Mouse (Mus musculus) limb, embryonic 13.5 days (tissue): Measurements from ENCODE around the gene Esam. TPM values are rescaled to one million over a fixed set of nuclear protein-coding genes. Genes with fewer than 3 reads are reported as not detected.

Source experiments
- ATAC-seq: fragments of 200-750 bp; cut with Nextera tagmentation; 2 replicates; pipeline ENCODE4 v1.8.0; 2017; ENCODE audit warnings: low read depth, moderate number of reproducible peaks, moderate TSS enrichment; ENCODE audit not compliant: low FRiP score
- H3K27ac ChIP-seq: fragments of 300-500 bp; sonication (generic); 2 replicates; pipeline ENCODE4 v1.5.1; 2015; ENCODE audit warnings: inconsistent platforms, mild to moderate bottlenecking, moderate library complexity
- H3K27me3 ChIP-seq: fragments of 300-500 bp; sonication (generic); 2 replicates; pipeline ENCODE4 v1.6.1; 2015; ENCODE audit warnings: mild to moderate bottlenecking, inconsistent platforms
- H3K36me3 ChIP-seq: fragments of 300-500 bp; sonication (generic); 2 replicates; pipeline ENCODE4 v1.6.1; 2015; ENCODE audit warnings: inconsistent platforms, mild to moderate bottlenecking, moderate library complexity
- H3K4me1 ChIP-seq: fragments of 300-500 bp; sonication (generic); 2 replicates; pipeline ENCODE4 v1.6.1; 2015; ENCODE audit warnings: inconsistent platforms
- H3K4me2 ChIP-seq: fragments of 300-500 bp; sonication (generic); replicated peaks from 2 replicates; pipeline ENCODE4 v1.6.1; 2015; ENCODE audit warnings: inconsistent platforms, mild to moderate bottlenecking, moderate library complexity
- H3K4me3 ChIP-seq: fragments of 300-500 bp; sonication (generic); 2 replicates; pipeline ENCODE4 v1.5.1; 2015; ENCODE audit warnings: moderate library complexity, mild to moderate bottlenecking, inconsistent platforms
- H3K9ac ChIP-seq: fragments of 300-500 bp; sonication (generic); 2 replicates; pipeline ENCODE4 v1.6.1; 2015; ENCODE audit warnings: mild to moderate bottlenecking, inconsistent platforms
- H3K9me3 ChIP-seq: fragments of 300-500 bp; sonication (generic); 2 replicates; pipeline ENCODE4 v1.6.1; 2016; ENCODE audit warnings: inconsistent platforms
- WGBS: fragments of 180-500 bp; shearing (Covaris S2); methylation state at CpG from one replicate; pipeline ENCODE4 v1.1.7; 2015; 5-methylcytosine and 5-hydroxymethylcytosine counted together
- polyA plus RNA-seq: library from polyadenylated mRNA; unstranded; fragments of >200 nt; fragmentation: Nextera tagmentation; extraction: Ambion mirVana; gene quantifications from 2 replicates; pipeline ENCODE4 v1.2.1, GENCODE M21; 2015

Esam gene
- polyA plus RNA-seq, 1 experiment from 2014 or later, result 39.3 TPM

DNA sequence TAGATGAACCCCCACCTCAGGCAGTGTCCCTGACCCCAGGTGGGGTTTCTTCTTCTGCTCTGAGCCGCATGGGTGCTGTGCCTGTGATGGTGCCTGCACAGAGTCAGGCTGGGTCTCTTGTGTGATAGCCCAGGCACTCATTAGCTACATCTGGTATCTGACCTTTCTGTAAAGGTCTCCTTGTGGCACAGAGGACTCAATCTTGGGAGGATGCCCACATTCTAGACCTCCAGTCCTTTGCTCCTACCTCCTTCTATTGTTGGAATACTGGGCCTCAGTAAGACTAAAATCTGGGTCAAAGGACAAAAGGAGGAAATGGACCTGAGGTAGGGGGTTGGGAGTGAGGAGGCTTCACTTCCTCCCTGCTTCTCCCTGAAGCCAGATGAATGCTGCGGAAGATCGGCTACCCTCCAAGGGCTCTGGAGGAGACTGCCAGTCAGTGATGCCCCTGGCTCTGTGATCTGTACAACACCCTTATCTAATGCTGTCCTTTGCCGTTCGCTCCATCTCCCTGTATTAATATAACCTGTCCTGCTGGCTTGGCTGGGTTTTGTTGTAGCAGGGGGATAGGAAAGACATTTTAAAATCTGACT is 9.9 kb downstream of the Esam start:
- H3K9me3 ChIP-seq, result no peaks in the 10 kb centered on the region
- H3K27ac ChIP-seq, result no peak overlapping the region
- peaks cover 17% of the 10 kb centered on the region for H3K4me1 ChIP-seq
- H3K4me2 ChIP-seq, result no peak overlapping the region
- 76% methylated on average over 5 of the region's 5 CpGs for WGBS
- no peak overlapping the region for H3K4me3 ChIP-seq
- H3K9ac ChIP-seq, result no peak overlapping the region
- no peak; the same call in 1 of the 2 replicates for ATAC-seq
- H3K27me3 ChIP-seq, result peaks cover 74% of the 10 kb centered on the region
- no peaks in the 10 kb centered on the region for H3K36me3 ChIP-seq

DNA sequence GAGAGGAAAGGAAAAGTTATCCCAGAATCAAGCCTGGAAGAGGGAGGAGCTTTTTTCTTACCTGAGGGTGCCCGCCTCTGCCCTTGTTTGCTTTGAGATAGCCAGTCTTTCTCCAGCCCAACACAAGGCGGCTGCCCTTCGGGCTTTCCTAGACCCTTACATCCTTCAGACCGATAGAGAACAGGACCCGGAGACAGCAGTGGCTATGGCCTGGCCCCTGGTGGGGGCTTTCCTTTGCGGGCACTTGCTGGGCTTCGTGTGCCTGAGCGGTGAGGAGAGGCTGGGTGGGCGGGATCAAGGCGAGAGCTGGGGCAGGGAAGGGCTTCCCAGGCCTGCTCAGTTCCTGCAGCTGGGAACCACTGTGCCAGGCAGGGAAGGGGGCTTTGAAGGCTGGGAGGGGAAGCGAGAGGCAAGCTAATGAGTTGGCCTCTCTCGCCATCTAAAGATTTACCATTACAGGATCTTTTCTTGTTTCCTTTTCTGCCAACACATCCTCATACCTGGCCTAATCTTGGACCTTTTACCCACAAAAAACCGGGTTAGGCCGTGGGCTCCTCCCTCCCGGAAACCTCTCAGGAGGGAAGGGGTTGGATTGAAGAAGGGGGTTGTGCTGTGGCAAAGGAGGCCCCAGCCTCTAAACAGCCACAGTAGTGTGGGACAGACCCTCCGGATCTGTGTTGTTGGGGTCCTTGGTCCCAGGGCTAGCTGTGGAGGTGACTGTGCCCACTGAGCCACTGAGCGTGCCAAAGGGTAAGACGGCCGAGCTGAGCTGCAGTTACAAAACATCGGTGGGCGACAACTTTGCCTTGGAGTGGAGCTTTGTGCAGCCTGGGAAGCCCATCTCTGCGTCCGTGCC is 11.5 kb downstream of the Esam start, which contains the start of gene Vsig2:
Gene Vsig2, plus strand, starts transcription at position 86 of the 856 bp plus-strand sequence.
- Histone ChIP-seq H3K36me3 (no peaks in the 10 kb centered on the region), H3K9ac (no peak within 1 kb of the TSS), H3K27ac (no peak within 1 kb of the TSS), H3K4me3 (no peak within 1 kb of the TSS), H3K4me1 (peaks cover 22% of the 10 kb centered on the region), H3K27me3 (peaks cover 72% of the 10 kb centered on the region), H3K4me2 (no peak within 1 kb of the TSS), H3K9me3 (no peaks in the 10 kb centered on the region)
- WGBS, result 45% methylated on average over 23 of the region's 23 CpGs
- no peak for ATAC-seq

DNA sequence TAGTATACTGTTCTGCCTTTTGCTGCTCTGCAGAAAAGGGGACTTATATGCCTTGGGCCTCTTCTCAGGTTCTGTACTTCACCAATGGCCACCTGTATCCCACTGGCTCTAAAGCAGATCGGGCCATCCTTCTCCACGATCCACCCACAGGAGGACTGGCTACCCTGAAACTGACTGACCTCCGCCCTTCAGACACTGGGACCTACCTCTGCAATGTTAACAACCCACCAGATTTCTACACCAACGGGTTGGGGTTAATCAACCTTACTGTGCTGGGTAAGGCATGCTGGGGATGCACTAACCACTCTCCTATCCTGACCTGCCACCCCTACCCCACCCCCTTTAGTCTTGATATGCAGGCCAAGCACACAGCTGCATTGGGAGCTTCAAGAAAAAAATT is 12.3 kb downstream of the Esam start:
- H3K4me1 ChIP-seq, result peaks cover 30% of the 10 kb centered on the region
- no peak for ATAC-seq
- H3K36me3 ChIP-seq, result no peaks in the 10 kb centered on the region
- H3K27me3 ChIP-seq, result peaks cover 74% of the 10 kb centered on the region
- H3K9me3 ChIP-seq, result no peaks in the 10 kb centered on the region
- no peak overlapping the region for H3K27ac ChIP-seq
- no peak overlapping the region for H3K4me3 ChIP-seq
- H3K9ac ChIP-seq, result no peak overlapping the region
- H3K4me2 ChIP-seq, result no peak overlapping the region
- 90% methylated on average over 4 of the region's 4 CpGs for WGBS

DNA sequence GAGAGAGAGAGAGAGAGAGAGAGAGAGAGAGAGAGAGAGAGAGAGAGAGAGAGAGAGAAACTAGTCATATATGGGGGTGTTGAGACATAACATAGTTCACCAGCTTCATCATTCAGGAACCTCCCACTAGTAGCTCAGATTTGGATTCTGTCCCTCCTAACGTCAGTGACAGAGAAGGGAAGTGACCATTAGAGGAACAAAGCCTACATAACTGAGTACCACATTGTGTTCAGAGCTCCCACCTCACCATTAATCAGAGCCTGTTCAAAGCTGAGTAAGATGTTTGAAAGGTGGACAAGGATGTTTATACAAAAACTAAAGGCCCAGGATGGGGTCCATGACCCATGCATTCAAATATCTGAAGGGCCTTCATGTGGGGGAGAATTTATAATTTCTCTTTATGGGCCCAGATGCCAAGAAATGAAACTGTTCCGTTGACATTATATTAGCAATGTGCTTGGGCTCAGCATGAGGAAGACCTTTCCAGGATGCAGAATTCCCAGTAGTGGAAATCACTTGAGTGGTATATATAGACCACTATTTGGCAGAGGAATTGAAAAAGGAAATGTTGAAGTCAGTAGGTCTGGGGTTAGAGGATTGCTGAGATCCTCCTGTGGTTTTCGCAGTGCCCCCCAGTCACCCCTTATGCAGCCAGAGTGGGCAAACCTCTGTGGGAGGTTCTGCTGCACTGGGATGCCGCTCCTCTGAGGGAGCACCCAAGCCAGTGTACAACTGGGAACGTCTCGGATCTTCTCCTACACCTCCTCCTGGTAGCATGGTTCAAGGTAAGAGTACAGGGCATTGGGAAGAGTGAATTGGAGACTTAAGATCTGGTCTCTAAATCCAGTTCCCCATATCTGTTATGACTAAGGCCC is 13.1 kb downstream of the Esam start:
- Histone ChIP-seq H3K4me3 (no peak overlapping the region), H3K27ac (no peak overlapping the region), H3K9me3 (no peaks in the 10 kb centered on the region), H3K36me3 (no peaks in the 10 kb centered on the region), H3K27me3 (peaks cover 78% of the 10 kb centered on the region), H3K4me1 (peaks cover 37% of the 10 kb centered on the region), H3K9ac (no peak overlapping the region), H3K4me2 (no peak overlapping the region)
- WGBS, result 84% methylated on average over 6 of the region's 6 CpGs
- ATAC-seq, result no peak

DNA sequence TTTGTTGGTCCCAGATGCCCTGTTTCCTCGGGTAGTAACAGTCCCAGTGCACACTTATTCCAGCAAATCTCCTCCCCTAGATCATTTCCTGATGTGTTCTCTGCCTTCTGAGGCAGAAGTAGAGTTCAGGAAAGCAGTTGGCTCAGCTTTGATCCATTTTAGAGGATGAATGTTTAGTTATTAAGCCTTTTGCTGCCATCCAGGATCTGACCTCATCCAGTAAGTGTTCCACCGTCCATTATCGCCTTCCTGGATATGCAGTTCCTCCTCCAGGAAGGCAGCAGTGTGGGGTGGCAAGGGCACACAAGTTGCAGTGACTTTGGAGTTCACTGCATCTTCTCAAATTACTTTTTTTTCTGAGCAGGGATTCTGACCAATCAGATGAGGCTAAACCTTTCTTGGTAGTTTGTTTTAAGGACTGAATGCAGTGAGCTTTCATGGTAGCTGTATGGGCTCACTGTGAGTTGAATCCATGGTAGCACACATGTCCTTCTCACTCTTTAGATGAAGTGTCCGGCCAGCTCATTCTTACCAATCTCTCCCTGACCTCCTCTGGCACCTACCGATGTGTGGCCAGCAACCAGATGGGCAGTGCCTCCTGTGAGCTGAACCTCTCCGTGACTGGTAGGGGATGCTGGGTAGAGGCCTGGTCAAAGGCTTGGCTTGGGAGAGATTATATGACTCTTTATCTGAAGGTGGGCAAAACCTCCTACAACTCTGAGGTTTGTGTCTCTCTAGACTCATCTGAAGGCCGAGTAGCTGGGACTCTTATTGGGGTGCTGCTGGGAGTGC is 14.2 kb downstream of the Esam start:
- no peak; the same call in 1 of the 2 replicates for ATAC-seq
- no peak overlapping the region for H3K27ac ChIP-seq
- peaks cover 79% of the 10 kb centered on the region for H3K27me3 ChIP-seq
- H3K4me3 ChIP-seq, result no peak overlapping the region
- WGBS, result 57% methylated on average over 7 of the region's 7 CpGs
- peaks cover 37% of the 10 kb centered on the region for H3K4me1 ChIP-seq
- no peaks in the 10 kb centered on the region for H3K9me3 ChIP-seq
- no peak overlapping the region for H3K9ac ChIP-seq
- no peak overlapping the region for H3K4me2 ChIP-seq
- H3K36me3 ChIP-seq, result no peaks in the 10 kb centered on the region

DNA sequence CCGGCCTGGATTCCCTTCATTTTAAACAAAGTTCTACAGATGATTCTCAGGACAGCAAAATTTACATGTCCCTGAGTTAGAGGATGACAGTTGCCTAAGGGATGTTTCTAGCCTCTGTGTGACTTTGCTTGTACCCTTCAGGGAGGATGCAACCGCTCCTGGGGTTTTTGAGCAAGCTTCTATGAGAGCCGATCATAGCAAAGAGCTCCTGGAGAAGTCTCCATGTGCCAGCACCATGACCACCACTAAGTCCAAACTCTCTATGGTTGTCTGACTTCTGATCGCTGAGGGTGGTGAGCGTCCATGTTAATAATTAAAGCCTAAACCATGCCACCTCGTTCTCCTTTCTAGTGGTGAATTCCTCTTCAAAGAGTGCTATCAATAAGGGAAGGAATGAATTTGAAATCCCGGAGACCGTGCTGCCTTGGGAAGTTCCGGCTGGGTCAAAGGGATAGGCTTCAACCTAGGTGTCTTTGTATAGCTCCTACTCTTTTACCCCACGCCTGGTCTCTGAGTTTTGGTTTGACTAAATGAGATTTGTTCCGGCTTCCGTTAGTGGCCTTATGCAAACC is 16.1 kb downstream of the Esam start:
- no peak for ATAC-seq
- 26% methylated on average over 12 of the region's 12 CpGs for WGBS
- H3K27me3 ChIP-seq, result peaks cover 81% of the 10 kb centered on the region
- no peak overlapping the region for H3K27ac ChIP-seq
- peak overlapping the region; percentile 65 for H3K4me2 ChIP-seq
- peaks cover 37% of the 10 kb centered on the region for H3K4me1 ChIP-seq
- H3K4me3 ChIP-seq, result peak overlapping the region; percentile 38
- no peaks in the 10 kb centered on the region for H3K9me3 ChIP-seq
- no peaks in the 10 kb centered on the region for H3K36me3 ChIP-seq
- H3K9ac ChIP-seq, result 0 out of 2 replicates have a peak overlapping the region, but pooled peaks have one; percentile 13

DNA sequence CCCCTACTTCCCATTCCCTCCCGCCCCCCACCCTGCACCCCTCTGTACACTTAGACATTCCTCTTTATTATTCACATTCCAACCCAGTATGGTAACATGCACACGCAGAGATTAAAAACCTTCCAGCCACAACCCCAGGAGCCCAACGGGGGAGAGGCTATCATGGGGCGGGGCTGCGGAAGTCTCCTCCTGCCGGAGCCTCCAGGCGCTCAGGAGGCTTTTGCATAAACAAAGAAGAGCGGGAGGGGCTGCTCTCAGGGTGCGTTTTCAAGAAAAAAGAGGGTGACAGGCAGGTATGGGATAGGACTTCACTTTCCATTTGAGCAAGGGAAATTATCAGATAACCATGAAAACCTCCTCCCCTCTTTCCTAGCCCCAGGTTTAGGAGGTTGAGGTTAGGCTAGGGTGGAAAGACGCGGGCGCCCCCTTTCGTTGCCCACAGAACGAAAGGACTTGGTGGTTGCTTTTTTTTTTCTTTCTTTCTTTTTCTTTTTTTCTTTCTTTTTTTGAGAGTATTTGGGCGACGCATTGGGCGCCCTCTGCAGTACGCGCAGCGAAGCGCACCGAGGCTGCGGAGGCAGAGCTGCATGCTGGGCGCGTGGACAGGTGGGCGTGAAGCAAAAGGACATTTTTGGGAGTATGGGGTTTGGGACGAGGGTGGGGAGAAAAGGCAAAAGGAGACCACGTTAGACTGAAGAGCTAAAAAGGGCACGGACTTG is 16.7 kb downstream of the Esam start:
- Histone ChIP-seq H3K4me3 (peak overlapping the region; percentile 38), H3K9ac (peak overlapping the region; percentile 13; the same call in 1 of the 2 replicates), H3K36me3 (no peaks in the 10 kb centered on the region), H3K27me3 (peaks cover 82% of the 10 kb centered on the region), H3K27ac (no peak overlapping the region), H3K9me3 (no peaks in the 10 kb centered on the region), H3K4me2 (peak overlapping the region; percentile 65), H3K4me1 (peaks cover 34% of the 10 kb centered on the region)
- 0% methylated on average over 29 of the region's 29 CpGs for WGBS
- ATAC-seq, result peak; percentile 37

DNA sequence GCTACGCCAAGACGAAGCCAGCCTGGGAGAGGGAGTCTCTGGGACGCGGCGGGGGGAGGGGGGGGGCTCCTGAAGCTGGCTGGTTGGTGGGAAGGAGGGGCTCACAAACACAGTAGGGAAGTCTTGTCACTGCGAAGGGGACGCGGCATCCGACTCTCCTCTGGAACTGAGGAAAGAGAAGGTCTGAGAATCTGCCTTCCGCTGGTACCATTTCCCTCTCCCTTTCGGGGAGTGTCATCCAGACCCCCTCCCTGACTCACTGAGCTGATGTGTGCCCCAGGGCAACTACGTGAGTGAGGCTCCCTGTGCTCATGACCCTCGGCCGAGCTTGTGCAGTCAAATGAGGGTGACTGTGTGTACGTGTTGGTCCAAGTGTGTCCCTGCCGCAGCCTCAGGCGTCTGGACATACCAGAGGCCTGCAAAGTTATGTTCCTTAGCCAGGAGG is 17.3 kb downstream of the Esam start:
- ATAC-seq, result no peak
- Histone ChIP-seq H3K4me3 (peak overlapping the region; percentile 38), H3K9ac (no peak overlapping the region; the same call in 1 of the 2 replicates), H3K27ac (no peak overlapping the region), H3K36me3 (no peaks in the 10 kb centered on the region), H3K9me3 (no peaks in the 10 kb centered on the region), H3K4me2 (peak overlapping the region; percentile 65), H3K4me1 (peaks cover 34% of the 10 kb centered on the region), H3K27me3 (peaks cover 82% of the 10 kb centered on the region)
- 5% methylated on average over 17 of the region's 17 CpGs for WGBS

DNA sequence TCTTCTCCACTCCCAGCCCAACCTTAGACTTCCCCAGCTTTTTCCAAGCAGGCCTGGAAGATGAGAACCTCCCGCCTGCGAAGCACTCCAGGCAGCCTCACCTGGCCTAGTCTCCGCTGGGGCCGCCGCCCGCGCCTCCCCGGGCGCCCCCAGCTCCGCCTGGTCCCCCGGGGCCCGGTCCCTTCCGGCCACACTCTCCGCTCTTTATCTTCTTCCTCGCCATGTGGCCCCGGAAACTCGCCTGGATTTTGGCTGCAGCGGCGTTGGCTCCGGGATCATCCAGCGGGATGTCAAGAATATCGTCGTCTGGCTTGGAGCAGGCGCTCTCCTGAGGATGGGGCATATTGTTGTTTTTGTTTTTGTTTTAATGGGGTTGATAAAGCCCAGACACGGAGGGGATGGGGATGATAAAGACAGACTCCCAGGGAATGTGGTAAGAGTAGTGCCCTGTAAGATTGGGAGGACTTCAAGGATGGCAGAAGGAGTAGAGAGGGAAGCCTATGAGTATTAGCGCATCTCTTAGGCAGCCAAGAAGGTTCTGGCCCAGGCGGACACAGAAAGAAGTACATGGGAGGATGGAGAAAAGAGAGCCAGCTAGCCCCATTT is 18.1 kb downstream of the Esam start:
- Histone ChIP-seq H3K4me3 (no peak overlapping the region; the same call in 1 of the 2 replicates), H3K27me3 (peaks cover 83% of the 10 kb centered on the region), H3K4me2 (no peak overlapping the region; the same call in 1 of the 2 replicates), H3K27ac (no peak overlapping the region), H3K4me1 (peaks cover 34% of the 10 kb centered on the region), H3K9me3 (no peaks in the 10 kb centered on the region), H3K36me3 (no peaks in the 10 kb centered on the region), H3K9ac (no peak overlapping the region)
- ATAC-seq, result no peak; the same call in 1 of the 2 replicates
- WGBS, result 9% methylated on average over 27 of the region's 27 CpGs

DNA sequence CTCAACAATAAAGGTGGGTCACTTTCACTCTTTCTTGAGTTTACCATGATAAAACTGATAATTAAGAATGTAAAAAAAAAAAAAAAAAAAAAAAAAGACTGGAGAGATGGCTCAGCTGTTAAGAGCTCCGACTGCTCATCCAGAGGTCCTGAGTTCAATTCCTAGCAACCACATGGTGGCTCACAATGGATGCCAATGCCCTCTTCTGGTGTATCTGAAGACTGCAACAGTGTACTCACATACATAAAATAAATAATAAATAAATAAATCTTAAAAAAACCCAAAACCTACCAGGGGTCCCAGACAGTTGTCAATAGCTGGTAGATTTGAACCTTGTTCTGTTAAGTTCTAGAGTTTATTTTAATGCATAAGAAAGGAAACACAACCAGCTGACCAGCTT is 19.0 kb downstream of the Esam start:
- Histone ChIP-seq H3K27ac (no peak overlapping the region), H3K4me2 (no peak overlapping the region), H3K27me3 (peaks cover 92% of the 10 kb centered on the region), H3K4me3 (no peak overlapping the region), H3K9ac (no peak overlapping the region), H3K36me3 (no peaks in the 10 kb centered on the region), H3K4me1 (peaks cover 31% of the 10 kb centered on the region), H3K9me3 (no peaks in the 10 kb centered on the region)
- no peak for ATAC-seq
- 79% methylated on average over 1 of the region's 1 CpGs for WGBS
